Mouse (Mus musculus) lung, adult 2 months (tissue): Measurements from ENCODE around the gene Zrsr1. TPM values are rescaled to one million over a fixed set of nuclear protein-coding genes. Genes with fewer than 3 reads are reported as not detected.

Source experiments
- DNase-seq: peaks from one replicate; pipeline ENCODE4 v3.0.0; 2022
- H3K4me1 ChIP-seq: fragments of 200-500 bp; 2 replicates; pipeline ENCODE4 v1.6.1; 2011; ENCODE audit warnings: low read length; ENCODE audit not compliant: control insufficient read depth, insufficient read depth
- H3K4me3 ChIP-seq: fragments of 200-500 bp; replicated peaks from 2 replicates; pipeline ENCODE3; 2011; ENCODE audit warnings: low read depth, mild to moderate bottlenecking, control low read depth, low read length; ENCODE audit errors: extremely low read depth
- CTCF ChIP-seq: fragments of 200-500 bp; IDR thresholded peaks from 2 replicates; pipeline ENCODE4 v1.5.1; 2011; ENCODE audit warnings: mild to moderate bottlenecking, low read length, control low read depth; ENCODE audit not compliant: insufficient read depth
- POLR2A ChIP-seq: fragments of 200-500 bp; IDR thresholded peaks from 2 replicates; pipeline ENCODE4 v1.6.1; 2011; ENCODE audit warnings: low read depth, mild to moderate bottlenecking, control low read depth, low read length, borderline replicate concordance; ENCODE audit errors: extremely low read depth
- WGBS: fragments of 180-500 bp; shearing (Covaris S2); methylation state at CpG from one replicate; pipeline ENCODE4 v1.1.7; 2018; 5-methylcytosine and 5-hydroxymethylcytosine counted together
- polyA plus RNA-seq: library from polyadenylated mRNA; depleted of rRNA; stranded (reverse); fragments of >200 nt; gene quantifications from 2 replicates; pipeline ENCODE4 v1.2.3, GENCODE M21; 2012

The Zrsr1 gene
- polyA plus RNA-seq, 1 experiment = 11.5 TPM

- no peak for TF ChIP-seq POLR2A
- no peak for TF ChIP-seq CTCF
- H3K4me1 ChIP-seq = peaks cover 3% of the 10 kb centered on the region; the same call in 1 of the 2 replicates
- H3K4me3 ChIP-seq = no peak overlapping the region
- no peak for DNase-seq
- WGBS = 63% methylated on average over 3 of the region's 3 CpGs
These were observed 13.7 kb downstream of the Zrsr1 start for GRCm38 (mm10) chr11:22985510-22985909.

- no peak for TF ChIP-seq POLR2A
- peak; percentile 62 for TF ChIP-seq CTCF
- DNase-seq = no peak
These were observed 15.6 kb downstream of the Zrsr1 start for GRCm38 (mm10) chr11:22987357-22987756.

GRCm38 (mm10) chr11:22989786-22990185, 18.0 kb downstream of the Zrsr1 start:
- no peak for DNase-seq
- 40% methylated on average over 1 of the region's 1 CpGs for WGBS
- Histone ChIP-seq H3K4me3 (peak overlapping the region; percentile 89), H3K4me1 (peaks cover 8% of the 10 kb centered on the region)
- TF ChIP-seq CTCF = no peak
- TF ChIP-seq POLR2A = no peak

More at GRCm38 (mm10) chr11:22987357-22987756, 15.6 kb downstream of the Zrsr1 start:
- no peak overlapping the region for H3K4me3 ChIP-seq
- H3K4me1 ChIP-seq = peaks cover 8% of the 10 kb centered on the region
- WGBS = 22% methylated on average over 2 of the region's 2 CpGs

GRCm38 (mm10) chr11:22990393-22991126, 18.8 kb downstream of the Zrsr1 start, which contains the start of gene Cct4:
Gene Cct4 (plus strand): TSS chr11:22990519.
- 0% methylated on average over 66 of the region's 66 CpGs for WGBS
- DNase-seq = peak; percentile 91

GRCm38 (mm10) chr11:22991218-22991835, 19.5 kb downstream of the Zrsr1 start:
- peaks cover 8% of the 10 kb centered on the region for H3K4me1 ChIP-seq
- TF ChIP-seq CTCF (no peak), POLR2A (no peak)
- H3K4me3 ChIP-seq = peak overlapping the region; percentile 89
- DNase-seq = no peak
- WGBS = 7% methylated on average over 14 of the region's 14 CpGs

More at GRCm38 (mm10) chr11:22990393-22991126, 18.8 kb downstream of the Zrsr1 start, which contains the start of gene Cct4:
- TF ChIP-seq POLR2A = peak; percentile 92
- no peak for TF ChIP-seq CTCF
- Histone ChIP-seq H3K4me1 (peaks cover 8% of the 10 kb centered on the region), H3K4me3 (peak within 1 kb of the TSS; percentile 89)

GRCm38 (mm10) chr11:22994271-22994670, 22.5 kb downstream of the Zrsr1 start:
- no peak for DNase-seq
- Histone ChIP-seq H3K4me1 (peaks cover 8% of the 10 kb centered on the region), H3K4me3 (no peak overlapping the region)
- 82% methylated on average over 2 of the region's 2 CpGs for WGBS
- no peak for TF ChIP-seq POLR2A
- no peak for TF ChIP-seq CTCF

GRCm38 (mm10) chr11:22995461-22995860, 23.7 kb downstream of the Zrsr1 start:
- Histone ChIP-seq H3K4me3 (no peak overlapping the region), H3K4me1 (peaks cover 8% of the 10 kb centered on the region)
- WGBS = 89% methylated on average over 4 of the region's 4 CpGs
- DNase-seq = no peak
- TF ChIP-seq CTCF (no peak), POLR2A (no peak)

GRCm38 (mm10) chr11:22998308-22998707, 26.5 kb downstream of the Zrsr1 start:
- no peak for DNase-seq
- WGBS = 56% methylated on average over 1 of the region's 1 CpGs
- TF ChIP-seq POLR2A (no peak), CTCF (no peak)
- Histone ChIP-seq H3K4me1 (no peaks in the 10 kb centered on the region), H3K4me3 (no peak overlapping the region)

GRCm38 (mm10) chr11:23005276-23005675, 33.5 kb downstream of the Zrsr1 start:
- Histone ChIP-seq H3K4me3 (no peak overlapping the region), H3K4me1 (peaks cover 5% of the 10 kb centered on the region)
- no peak for TF ChIP-seq POLR2A
- no peak for TF ChIP-seq CTCF
- 90% methylated on average over 1 of the region's 1 CpGs for WGBS
- DNase-seq = no peak
